Comparison of ENCODE assay signal across 32 mouse cellular contexts in genomic region chr5:107922836-107923235, GRCm38 (mm10). TPM values are rescaled to one million over a fixed set of nuclear protein-coding genes. Genes with fewer than 3 reads are reported as not detected.
A peak's percentile ranks its signal among the peaks of the same experiment; 100 is the strongest.
DNase-seq lines count a peak whose midpoint lies in the region; ATAC-seq and TF ChIP-seq lines count a peak whose summit lies in the region.
"Had no signal": no experiment of that assay in that cellular context is flagged by ENCODE, and none has a peak within 500 bp of the region (broad histone marks: within the 10 kb centered on the region; RNA-seq: fewer than 3 reads in every experiment).

No protein-coding gene starts in this region.

- no peaks in the 10 kb centered on the region for H3K36me3 ChIP-seq in liver, postnatal 0 days (replicated peaks; ENCODE audit: insufficient read depth, low read length)
- H3K36me3 ChIP-seq in liver, embryonic 12.5 days = peaks cover 4% of the 10 kb centered on the region; the same call in 1 of the 2 replicates
- no peaks in the 10 kb centered on the region for H3K36me3 ChIP-seq in hindbrain, embryonic 12.5 days
- H3K36me3 ChIP-seq in hindbrain, postnatal 0 days (ENCODE audit: insufficient read depth, low read length) = no peaks in the 10 kb centered on the region
- H3K36me3 ChIP-seq: embryonic facial prominence, embryonic 10.5 days; embryonic facial prominence, embryonic 15.5 days; forebrain, embryonic 12.5 days; heart, embryonic 13.5 days; hindbrain, embryonic 10.5 days; intestine, embryonic 15.5 days had no signal

- no peak overlapping the region for H3K4me2 ChIP-seq in liver, postnatal 0 days (ENCODE audit: low read depth, low read length)
- no peak overlapping the region for H3K4me2 ChIP-seq in liver, embryonic 12.5 days
- H3K4me2 ChIP-seq in hindbrain, embryonic 12.5 days (replicated peaks) = no peak overlapping the region
- H3K4me2 ChIP-seq in hindbrain, postnatal 0 days (ENCODE audit: low read depth, low read length) = no peak overlapping the region
- H3K4me2 ChIP-seq: embryonic facial prominence, embryonic 15.5 days; forebrain, embryonic 12.5 days; heart, embryonic 13.5 days; intestine, embryonic 15.5 days; lung, embryonic 14.5 days; midbrain, embryonic 13.5 days had no signal

- H3K4me1 ChIP-seq in liver, postnatal 0 days (ENCODE audit: insufficient read depth) = no peaks in the 10 kb centered on the region; the same call in 1 of the 2 replicates
- H3K4me1 ChIP-seq in liver, embryonic 12.5 days = peaks cover 13% of the 10 kb centered on the region; the same call in 1 of the 2 replicates
- H3K4me1 ChIP-seq in bone marrow macrophage, adult 2 months (ENCODE audit: control insufficient read depth, insufficient read depth, low read length) = peaks cover 33% of the 10 kb centered on the region
- no peaks in the 10 kb centered on the region for H3K4me1 ChIP-seq in hindbrain, embryonic 12.5 days
- no peaks in the 10 kb centered on the region for H3K4me1 ChIP-seq in hindbrain, postnatal 0 days (ENCODE audit: insufficient read depth, low read length)
- H3K4me1 ChIP-seq: forebrain, embryonic 12.5 days; heart, embryonic 13.5 days; hindbrain, embryonic 10.5 days; intestine, embryonic 15.5 days had no signal

- no peaks in the 10 kb centered on the region for H3K27me3 ChIP-seq in liver, postnatal 0 days (ENCODE audit: insufficient read depth, low read length)
- H3K27me3 ChIP-seq in liver, embryonic 12.5 days (replicated peaks) = no peaks in the 10 kb centered on the region
- H3K27me3 ChIP-seq in hindbrain, embryonic 12.5 days = no peaks in the 10 kb centered on the region
- no peaks in the 10 kb centered on the region for H3K27me3 ChIP-seq in hindbrain, postnatal 0 days (ENCODE audit: insufficient read depth, low read length)
- H3K27me3 ChIP-seq: embryonic facial prominence, embryonic 15.5 days; forebrain, embryonic 12.5 days; heart, embryonic 13.5 days; intestine, embryonic 15.5 days; midbrain, embryonic 13.5 days had no signal

- no peaks in the 10 kb centered on the region for H3K9me3 ChIP-seq in liver, postnatal 0 days (ENCODE audit: low read length)
- H3K9me3 ChIP-seq in liver, embryonic 12.5 days (replicated peaks) = no peaks in the 10 kb centered on the region
- H3K9me3 ChIP-seq in hindbrain, embryonic 12.5 days (replicated peaks) = no peaks in the 10 kb centered on the region
- no peaks in the 10 kb centered on the region for H3K9me3 ChIP-seq in hindbrain, postnatal 0 days (ENCODE audit: low read length)
- H3K9me3 ChIP-seq: embryonic facial prominence, embryonic 10.5 days; embryonic facial prominence, embryonic 15.5 days; forebrain, embryonic 12.5 days; heart, embryonic 13.5 days; hindbrain, embryonic 10.5 days; intestine, embryonic 15.5 days; midbrain, embryonic 13.5 days had no signal

- no peak for TF ChIP-seq EP300 in liver, postnatal 0 days (IDR thresholded peaks at IDR 0.05; ENCODE audit: low read depth)

- 61% methylated on average over 1 of the region's 1 CpGs for WGBS in liver, postnatal 0 days (ENCODE audit: insufficient replicate concordance)
- 64% methylated on average over 1 of the region's 1 CpGs for WGBS in liver, embryonic 12.5 days (ENCODE audit: insufficient replicate concordance)
- WGBS in hindbrain, embryonic 12.5 days = 93% methylated on average over 1 of the region's 1 CpGs
- WGBS in hindbrain, postnatal 0 days = 82% methylated on average over 1 of the region's 1 CpGs

- H3K4me3 ChIP-seq in liver, postnatal 0 days (ENCODE audit: low read depth, low read length) = no peak overlapping the region
- H3K4me3 ChIP-seq in liver, embryonic 12.5 days = no peak overlapping the region
- H3K4me3 ChIP-seq in bone marrow macrophage, adult 2 months (ENCODE audit: insufficient read depth, low read length) = no peak overlapping the region
- H3K4me3 ChIP-seq in hindbrain, embryonic 12.5 days = no peak overlapping the region
- no peak overlapping the region for H3K4me3 ChIP-seq in hindbrain, postnatal 0 days (ENCODE audit: low read length)
- H3K4me3 ChIP-seq: embryonic facial prominence, embryonic 10.5 days; embryonic facial prominence, embryonic 15.5 days; forebrain, embryonic 12.5 days; heart, adult 2 months; heart, embryonic 13.5 days; hindbrain, embryonic 10.5 days; intestine, embryonic 15.5 days; midbrain, embryonic 13.5 days had no signal

- no peak overlapping the region for H3K9ac ChIP-seq in liver, postnatal 0 days (replicated peaks)
- no peak overlapping the region for H3K9ac ChIP-seq in liver, embryonic 12.5 days
- H3K9ac ChIP-seq in hindbrain, embryonic 12.5 days = no peak overlapping the region
- H3K9ac ChIP-seq in hindbrain, postnatal 0 days (replicated peaks; ENCODE audit: low read length) = no peak overlapping the region
- H3K9ac ChIP-seq: embryonic facial prominence, embryonic 15.5 days; forebrain, embryonic 12.5 days; forebrain, postnatal 0 days; heart, embryonic 13.5 days; intestine, embryonic 15.5 days; lung, embryonic 14.5 days; midbrain, embryonic 13.5 days had no signal

- H3K27ac ChIP-seq in liver, postnatal 0 days (ENCODE audit: low read depth) = no peak overlapping the region
- no peak overlapping the region for H3K27ac ChIP-seq in liver, embryonic 12.5 days
- peak overlapping the region; percentile 42 for H3K27ac ChIP-seq in bone marrow macrophage, adult 2 months (ENCODE audit: insufficient read depth, low read depth, low read length)
- no peak overlapping the region for H3K27ac ChIP-seq in hindbrain, embryonic 12.5 days
- no peak overlapping the region for H3K27ac ChIP-seq in hindbrain, postnatal 0 days
- H3K27ac ChIP-seq: embryonic facial prominence, embryonic 10.5 days; embryonic facial prominence, embryonic 15.5 days; forebrain, embryonic 12.5 days; heart, adult 2 months; heart, embryonic 13.5 days; hindbrain, embryonic 10.5 days; intestine, embryonic 15.5 days; kidney, postnatal 0 days; midbrain, embryonic 13.5 days; stomach, postnatal 0 days had no signal

- DNase-seq in liver, postnatal 0 days = no peak
- DNase-seq in hindbrain, postnatal 0 days (ENCODE audit: low spot score) = no peak
- DNase-seq: adrenal gland, postnatal 14 days; cerebellum, adult 18-20 months; cerebellum, postnatal 14 days; forebrain, postnatal 0 days; gastrocnemius, postnatal 10 days; heart, adult 2 months; heart, postnatal 10 days; kidney, adult 8-10 months; kidney, postnatal 4 days; layer of hippocampus, postnatal 36 days; lung, embryonic 14.5 days; lung, postnatal 36 days; right cerebral cortex, postnatal 25 days; thymus, adult 18-20 months; thymus, postnatal 25 days had no signal

- TF ChIP-seq POLR2A in bone marrow macrophage, adult 2 months (IDR thresholded peaks at IDR 0.05; ENCODE audit: borderline replicate concordance, low read depth, low read length) = no peak

- TF ChIP-seq CTCF in liver, postnatal 0 days (IDR thresholded peaks at IDR 0.05; ENCODE audit: low read depth) = no peak
- no peak for TF ChIP-seq CTCF in bone marrow macrophage, adult 2 months (IDR thresholded peaks at IDR 0.05; ENCODE audit: low read depth, low read length)
- no peak for TF ChIP-seq CTCF in hindbrain, postnatal 0 days (IDR thresholded peaks at IDR 0.05; ENCODE audit: low read depth)

- ATAC-seq in liver, postnatal 0 days = peak; percentile 15; the same call in 1 of the 2 replicates
- ATAC-seq in liver, embryonic 12.5 days = no peak
- ATAC-seq in granulocyte monocyte progenitor cell, adult 5-6 weeks (replicated peaks; ENCODE audit: poor library complexity, severe bottlenecking) = peak; percentile 91
- peak; percentile 49; the same call in 1 of the 2 replicates for ATAC-seq in neutrophil, adult 5-6 weeks (ENCODE audit: extremely low read depth, insufficient number of reproducible peaks, low FRiP score, poor library complexity, severe bottlenecking)
- no peak for ATAC-seq in hindbrain, embryonic 12.5 days (ENCODE audit: low FRiP score)
- no peak for ATAC-seq in hindbrain, postnatal 0 days
- ATAC-seq: forebrain, postnatal 0 days; hindbrain, embryonic 16.5 days; intestine, embryonic 15.5 days; midbrain, embryonic 13.5 days had no signal

RNA-seq across cellular contexts. Expression of gene Rpl5, which starts 22.5 kb away (rescaled TPM):
- 20.2 TPM in 2 replicates for polyA plus RNA-seq in liver, postnatal 0 days (2015; fragmentation: Nextera tagmentation; extraction: Ambion mirVana)
- polyA plus RNA-seq in liver, embryonic 12.5 days (2016; fragmentation: Nextera tagmentation; extraction: Ambion mirVana) = 58.8 and 59.6 TPM in 2 replicates
- polyA plus RNA-seq in bone marrow macrophage, adult 2 months (2012; ENCODE audit: insufficient read depth, insufficient read length, missing spikeins) = 54.3 and 57.8 TPM in 2 replicates
- 433 and 504 TPM in 2 replicates for total RNA-seq in granulocyte monocyte progenitor cell, adult 5-6 weeks (2014; fragmentation: Nextera tagmentation)
- 310 and 457 TPM in 2 replicates for total RNA-seq in granulocyte monocyte progenitor cell, adult 5-6 weeks (2017)
- total RNA-seq in neutrophil, adult 5-6 weeks (2017) = 399 and 518 TPM in 2 replicates
- polyA plus RNA-seq in hindbrain, embryonic 12.5 days (2016; fragmentation: Nextera tagmentation; extraction: Ambion mirVana) = 59.8 and 66.8 TPM in 2 replicates
- total RNA-seq in hindbrain, postnatal 0 days (2014; rRNA removed) = 78.0 and 106 TPM in 2 replicates
- polyA plus RNA-seq in hindbrain, postnatal 0 days (2015; fragmentation: Nextera tagmentation; extraction: Ambion mirVana) = 51.7 and 57.8 TPM in 2 replicates

RNA-seq across cellular contexts. Expression of gene Evi5, which starts 47.9 kb away (rescaled TPM):
- 68.4 and 73.5 TPM in 2 replicates for polyA plus RNA-seq in liver, postnatal 0 days (2015; fragmentation: Nextera tagmentation; extraction: Ambion mirVana)
- 56.5 and 58.5 TPM in 2 replicates for polyA plus RNA-seq in liver, embryonic 12.5 days (2016; fragmentation: Nextera tagmentation; extraction: Ambion mirVana)
- polyA plus RNA-seq in bone marrow macrophage, adult 2 months (2012; ENCODE audit: insufficient read depth, insufficient read length, missing spikeins) = 30.7 and 34.6 TPM in 2 replicates
- 21.4 and 22.4 TPM in 2 replicates for total RNA-seq in granulocyte monocyte progenitor cell, adult 5-6 weeks (2014; fragmentation: Nextera tagmentation)
- 10.5 and 14.1 TPM in 2 replicates for total RNA-seq in granulocyte monocyte progenitor cell, adult 5-6 weeks (2017)
- total RNA-seq in neutrophil, adult 5-6 weeks (2017) = 23.6 and 27.4 TPM in 2 replicates
- 62.3 and 63.6 TPM in 2 replicates for polyA plus RNA-seq in hindbrain, embryonic 12.5 days (2016; fragmentation: Nextera tagmentation; extraction: Ambion mirVana)
- total RNA-seq in hindbrain, postnatal 0 days (2014; rRNA removed) = 56.0 and 57.7 TPM in 2 replicates
- polyA plus RNA-seq in hindbrain, postnatal 0 days (2015; fragmentation: Nextera tagmentation; extraction: Ambion mirVana) = 60.1 and 66.3 TPM in 2 replicates

Comparison
In these comparisons a context has a peak if more than half of its experiments do, and no peak if none do; other contexts are left out.
1. ATAC-seq: peak in liver, postnatal 0 days (single experiment), granulocyte monocyte progenitor cell, adult 5-6 weeks (single experiment) and neutrophil, adult 5-6 weeks (single experiment); none in liver, embryonic 12.5 days (single experiment), hindbrain, embryonic 12.5 days (single experiment) and hindbrain, postnatal 0 days (single experiment).